Mouse (Mus musculus) cerebellum, postnatal 4 days (tissue): ENCODE results near the gene Arhgap35.

Experiments used
- DNase-seq, 2 experiments: peaks; one replicate each; pipeline ENCODE4 v3.0.0; 2022; ENCODE audit warnings: low spot score in 2 of 2, mixed read lengths in 1 of 2

The Arhgap35 gene

GRCm38 (mm10) chr7:16466565-16466964 lies 148.2 kb downstream of the Arhgap35 start:
- DNase-seq = no peak

- no peak for DNase-seq
These were observed 149.2 kb downstream of the Arhgap35 start for GRCm38 (mm10) chr7:16465568-16465967.

GRCm38 (mm10) chr7:16465160-16465559 lies 149.6 kb downstream of the Arhgap35 start:
- DNase-seq = peak; percentile 62 to 80

GRCm38 (mm10) chr7:16463214-16463613 lies 151.6 kb downstream of the Arhgap35 start:
- DNase-seq = peak; percentile 88 to 92

GRCm38 (mm10) chr7:16461705-16462104 lies 153.1 kb downstream of the Arhgap35 start:
- no peak for DNase-seq

- no peak for DNase-seq
These were observed 153.6 kb downstream of the Arhgap35 start for GRCm38 (mm10) chr7:16461151-16461550.

- no peak for DNase-seq
These were observed 154.2 kb downstream of the Arhgap35 start for GRCm38 (mm10) chr7:16460566-16460965.

GRCm38 (mm10) chr7:16456289-16456688 lies 158.5 kb downstream of the Arhgap35 start:
- no peak for DNase-seq

GRCm38 (mm10) chr7:16455016-16455415 lies 159.8 kb downstream of the Arhgap35 start:
- no peak for DNase-seq

- peak in 1 of 2 experiments; percentile 39 for DNase-seq
These were observed 161.6 kb downstream of the Arhgap35 start for GRCm38 (mm10) chr7:16453118-16453711.

GRCm38 (mm10) chr7:16452587-16453073 lies 162.2 kb downstream of the Arhgap35 start, which contains the start of gene Tmem160:
TSS of gene Tmem160 (plus strand) at chr7:16452779.
- peak; percentile 69 to 83 for DNase-seq

GRCm38 (mm10) chr7:16451656-16452055 lies 163.1 kb downstream of the Arhgap35 start:
- no peak for DNase-seq
